Mouse (Mus musculus): ENCODE results near the gene Aldh2.

GRCm38 (mm10) chr5:121544910-121545792, 48.5 kb downstream of the Aldh2 start, which contains the start of the genes Adam1a and Gm42878:
- no peak for TF ChIP-seq CTCF (IDR thresholded peaks at IDR 0.05; ENCODE audit: low read depth)
- no peak for TF ChIP-seq EP300 (IDR thresholded peaks at IDR 0.05; ENCODE audit: low read depth)

All from liver, postnatal 0 days (tissue).